16 mouse cellular contexts compared by ENCODE assay signal in the genomic region with DNA sequence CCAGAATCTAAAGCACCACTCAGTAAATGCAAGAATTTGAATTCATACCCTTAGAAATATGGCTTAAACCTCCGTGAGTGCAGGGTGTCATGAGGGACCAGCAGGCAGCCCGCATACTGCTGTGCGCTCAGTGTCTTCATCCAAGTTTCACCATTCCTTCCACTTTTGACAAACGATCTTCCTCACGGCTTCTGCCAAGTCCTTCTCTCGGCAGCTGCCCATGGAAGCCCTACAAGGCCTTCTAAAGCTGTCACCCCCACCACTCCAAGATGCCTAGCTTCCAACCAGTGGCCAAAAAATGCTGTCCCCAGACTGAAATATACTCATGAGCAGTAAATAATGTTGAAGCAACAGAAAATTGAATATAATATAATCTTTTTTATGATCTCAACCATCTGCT.
A peak's percentile ranks its signal among the peaks of the same experiment; 100 is the strongest.
DNase-seq lines count a peak whose midpoint lies in the region; ATAC-seq and TF ChIP-seq lines count a peak whose summit lies in the region.
"Had no signal": no experiment of that assay in that cellular context is flagged by ENCODE, and none has a peak within 500 bp of the region (broad histone marks: within the 10 kb centered on the region; RNA-seq: fewer than 3 reads in every experiment).

No protein-coding gene starts in this region.

- H3K4me1 ChIP-seq in lung, embryonic 14.5 days (ENCODE audit: insufficient read depth): no peaks in the 10 kb centered on the region
- no peaks in the 10 kb centered on the region for H3K4me1 ChIP-seq in cerebellum, adult 2 months (ENCODE audit: control insufficient read depth, insufficient read depth, low read length)
- H3K4me1 ChIP-seq: neural tube, embryonic 12.5 days had no signal

- H3K36me3 ChIP-seq in lung, embryonic 14.5 days (ENCODE audit: insufficient read depth): no peaks in the 10 kb centered on the region
- H3K36me3 ChIP-seq: G1E; heart, embryonic 13.5 days; hindbrain, embryonic 12.5 days; neural tube, embryonic 12.5 days had no signal

- H3K4me2 ChIP-seq in lung, embryonic 14.5 days: no peak overlapping the region
- H3K4me2 ChIP-seq: heart, embryonic 13.5 days; hindbrain, embryonic 12.5 days; neural tube, embryonic 12.5 days had no signal

- no peak overlapping the region for H3K27ac ChIP-seq in lung, embryonic 14.5 days (ENCODE audit: low read depth)
- H3K27ac ChIP-seq in cerebellum, adult 2 months (ENCODE audit: insufficient read depth, low read length): no peak overlapping the region
- H3K27ac ChIP-seq: heart, embryonic 13.5 days; hindbrain, embryonic 12.5 days; neural tube, embryonic 12.5 days had no signal

- TF ChIP-seq POLR2A in cerebellum, adult 2 months (IDR thresholded peaks at IDR 0.05; ENCODE audit: borderline replicate concordance, insufficient read depth, low read length): no peak

- 52% methylated on average over 6 of the region's 6 CpGs for WGBS in lung, embryonic 14.5 days
- 31% methylated on average over 6 of the region's 6 CpGs for WGBS in cerebellum, adult 2 months

- no peak overlapping the region for H3K9ac ChIP-seq in lung, embryonic 14.5 days
- H3K9ac ChIP-seq: heart, embryonic 13.5 days; hindbrain, embryonic 12.5 days; neural tube, embryonic 12.5 days had no signal

- ATAC-seq in lung, embryonic 14.5 days (ENCODE audit: insufficient read depth): peak; percentile 47; the same call in 1 of the 2 replicates

- no peaks in the 10 kb centered on the region for H3K9me3 ChIP-seq in lung, embryonic 14.5 days (ENCODE audit: low read depth, low read length)
- H3K9me3 ChIP-seq: G1E; heart, embryonic 13.5 days; hindbrain, embryonic 12.5 days; neural tube, embryonic 12.5 days had no signal

- TF ChIP-seq CTCF in lung, embryonic 14.5 days (IDR thresholded peaks at IDR 0.05; ENCODE audit: low read depth): no peak
- TF ChIP-seq CTCF in cerebellum, adult 2 months (IDR thresholded peaks at IDR 0.05; ENCODE audit: borderline replicate concordance, insufficient read depth, low read depth, low read length): no peak

- peak; percentile 21 for DNase-seq in gastrocnemius, adult 18-20 months (ENCODE audit: low spot score)
- DNase-seq in gastrocnemius, postnatal 25 days: no peak
- peak; percentile 73 for DNase-seq in lung, embryonic 14.5 days
- DNase-seq in lung, postnatal 25 days (ENCODE audit: low spot score): no peak
- DNase-seq in cerebellum, adult 2 months: peak; percentile 42 to 60
- DNase-seq in lung, postnatal 10 days: peak; percentile 42
- no peak for DNase-seq in heart, adult 8-10 months (ENCODE audit: low spot score)
- DNase-seq in embryo, embryonic 11 days: no peak
- DNase-seq: kidney, adult 11 months; midbrain, embryonic 14.5 days; thymus, postnatal 25 days had no signal

- H3K27me3 ChIP-seq in lung, embryonic 14.5 days (ENCODE audit: insufficient read depth, low read length): no peaks in the 10 kb centered on the region
- H3K27me3 ChIP-seq in cerebellum, adult 2 months (ENCODE audit: control insufficient read depth, insufficient read depth, low read length): no peaks in the 10 kb centered on the region
- H3K27me3 ChIP-seq: heart, embryonic 13.5 days; hindbrain, embryonic 12.5 days; neural tube, embryonic 12.5 days had no signal

- H3K4me3 ChIP-seq in lung, embryonic 14.5 days (ENCODE audit: low read depth, low read length): no peak overlapping the region
- H3K4me3 ChIP-seq in cerebellum, adult 2 months (replicated peaks; ENCODE audit: insufficient read depth, low read depth, low read length): no peak overlapping the region
- H3K4me3 ChIP-seq: erythroblast, embryonic 14.5 days; heart, embryonic 13.5 days; hindbrain, embryonic 12.5 days; neural tube, embryonic 12.5 days had no signal

Comparison
In these comparisons a context has a peak if more than half of its experiments do, and no peak if none do; other contexts are left out.
1. DNase-seq: peak in gastrocnemius, adult 18-20 months (single experiment), lung, embryonic 14.5 days (single experiment), cerebellum, adult 2 months (2 of 2) and lung, postnatal 10 days (single experiment); none in gastrocnemius, postnatal 25 days (single experiment), lung, postnatal 25 days (single experiment), heart, adult 8-10 months (single experiment) and embryo, embryonic 11 days (single experiment).